Mouse (Mus musculus): Measurements from ENCODE around the gene Gm14434. TPM values are rescaled to one million over a fixed set of nuclear protein-coding genes. Genes with fewer than 3 reads are reported as not detected.
"Not testable (repeated sequence)": the region's sequence is repeated elsewhere in the genome, so short reads cannot be mapped to it uniquely, and the experiment has no call there.

The Gm14434 gene
- polyA plus RNA-seq (2015; fragmentation: Nextera tagmentation; extraction: Ambion mirVana) = 3.1 and 10.8 TPM in 2 replicates

DNA sequence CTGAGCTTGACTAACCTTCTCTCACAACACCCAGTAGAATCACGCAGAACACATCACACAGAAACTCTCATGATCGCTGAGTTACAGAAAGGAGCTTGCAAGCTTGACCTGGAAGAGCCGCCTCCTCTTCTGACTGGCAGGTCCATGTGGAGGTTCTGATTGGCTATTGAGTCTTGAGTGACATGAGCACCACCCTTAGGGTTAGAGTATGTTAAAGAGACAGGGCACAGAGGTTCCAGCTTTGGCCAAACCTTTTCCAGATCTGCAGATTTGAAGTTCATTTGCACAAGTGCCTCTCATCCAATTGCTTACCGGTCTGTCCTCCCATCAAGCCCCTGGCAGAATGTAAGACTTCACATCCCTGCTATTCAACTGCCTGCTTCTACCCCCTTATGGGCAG, at the start of gene Gm14434:
Gm14434 (minus strand) TSS at position 101 of the 400 bp plus-strand sequence.
- H3K9ac ChIP-seq (ENCODE audit: low read depth, low read length); H3K27me3 ChIP-seq (ENCODE audit: control insufficient read depth, insufficient read depth, low read depth, low read length); H3K36me3 ChIP-seq (ENCODE audit: control insufficient read depth, insufficient read depth, low read length); H3K4me2 ChIP-seq (ENCODE audit: low read length); H3K4me1 ChIP-seq (ENCODE audit: control insufficient read depth, insufficient read depth, low read length); H3K4me3 ChIP-seq (ENCODE audit: low read depth, low read length); H3K9me3 ChIP-seq (replicated peaks; ENCODE audit: control insufficient read depth, low read length, poor library complexity, severe bottlenecking); H3K27ac ChIP-seq (ENCODE audit: low read length); ATAC-seq: not testable (repeated sequence)
- WGBS = no CpG with 5 or more reads among the region's 4 CpGs

DNA sequence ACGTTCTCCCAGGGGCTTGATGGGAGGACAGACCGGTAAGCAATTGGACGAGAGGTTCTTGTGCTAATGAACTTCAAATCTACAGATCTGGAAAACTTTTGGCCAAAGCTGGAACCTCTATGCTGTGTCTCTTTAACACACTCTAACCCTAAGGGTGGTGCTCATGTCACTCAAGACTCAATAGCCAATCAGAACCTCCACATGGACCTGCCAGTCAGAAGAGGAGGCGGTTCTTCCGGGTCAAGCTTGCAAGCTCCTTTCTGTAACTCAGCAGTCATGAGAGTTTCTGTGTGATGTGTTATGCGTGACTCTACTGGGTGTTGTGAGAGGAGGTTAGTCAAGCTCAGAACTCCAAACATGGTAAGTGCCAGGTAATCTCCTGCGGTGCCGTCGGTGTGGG, 34.2 kb upstream of the Gm14434 start, which contains the start of gene Zfp967:
Zfp967 (plus strand) TSS at position 301 of the 400 bp plus-strand sequence.
- not testable (repeated sequence) for H3K4me3 ChIP-seq (ENCODE audit: low read depth, low read length); H3K27ac ChIP-seq (ENCODE audit: low read length); H3K9me3 ChIP-seq (replicated peaks; ENCODE audit: control insufficient read depth, low read length, poor library complexity, severe bottlenecking); H3K27me3 ChIP-seq (ENCODE audit: control insufficient read depth, insufficient read depth, low read depth, low read length); H3K9ac ChIP-seq (ENCODE audit: low read depth, low read length); H3K36me3 ChIP-seq (ENCODE audit: control insufficient read depth, insufficient read depth, low read length); ATAC-seq; H3K4me1 ChIP-seq (ENCODE audit: control insufficient read depth, insufficient read depth, low read length); H3K4me2 ChIP-seq (ENCODE audit: low read length)
- WGBS = no CpG with 5 or more reads among the region's 9 CpGs

DNA sequence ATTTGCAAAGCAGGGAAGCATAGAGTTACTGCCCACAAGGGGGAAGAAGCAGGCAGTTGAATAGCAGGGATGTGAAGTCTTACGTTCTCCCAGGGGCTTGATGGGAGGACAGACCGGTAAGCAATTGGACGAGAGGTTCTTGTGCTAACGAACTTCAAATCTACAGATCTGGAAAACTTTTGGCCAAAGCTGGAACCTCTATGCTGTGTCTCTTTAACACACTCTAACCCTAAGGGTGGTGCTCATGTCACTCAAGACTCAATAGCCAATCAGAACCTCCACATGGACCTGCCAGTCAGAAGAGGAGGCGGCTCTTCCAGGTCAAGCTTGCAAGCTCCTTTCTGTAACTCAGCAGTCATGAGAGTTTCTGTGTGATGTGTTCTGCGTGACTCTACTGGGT, 63.3 kb downstream of the Gm14434 start, which contains the start of gene Gm14435:
Gm14435 (plus strand) TSS at position 301 of the 400 bp plus-strand sequence.
- WGBS = no CpG with 5 or more reads among the region's 6 CpGs
- H3K27me3 ChIP-seq (ENCODE audit: control insufficient read depth, insufficient read depth, low read depth, low read length); H3K4me2 ChIP-seq (ENCODE audit: low read length); H3K36me3 ChIP-seq (ENCODE audit: control insufficient read depth, insufficient read depth, low read length); H3K4me1 ChIP-seq (ENCODE audit: control insufficient read depth, insufficient read depth, low read length); H3K9me3 ChIP-seq (replicated peaks; ENCODE audit: control insufficient read depth, low read length, poor library complexity, severe bottlenecking); H3K9ac ChIP-seq (ENCODE audit: low read depth, low read length); H3K4me3 ChIP-seq (ENCODE audit: low read depth, low read length); H3K27ac ChIP-seq (ENCODE audit: low read length); ATAC-seq: not testable (repeated sequence)

Other genes with a start within 250 kb of the Gm14434 start
- not detected in 2 replicates for gene Gm11009, start 167.3 kb downstream of the Gm14434 start, polyA plus RNA-seq (2015; fragmentation: Nextera tagmentation; extraction: Ambion mirVana)
- 11.1 and 13.1 TPM in 2 replicates for gene Gm14435, start 63.2 kb downstream of the Gm14434 start, polyA plus RNA-seq (2015; fragmentation: Nextera tagmentation; extraction: Ambion mirVana)
- not detected in 2 replicates for gene Zfp967, start 34.3 kb upstream of the Gm14434 start, polyA plus RNA-seq (2015; fragmentation: Nextera tagmentation; extraction: Ambion mirVana)
- 26.8 and 29.4 TPM in 2 replicates for gene Gm14308, start 149.6 kb upstream of the Gm14434 start, polyA plus RNA-seq (2015; fragmentation: Nextera tagmentation; extraction: Ambion mirVana)
- gene Zfp973, start 183.7 kb upstream of the Gm14434 start, polyA plus RNA-seq (2015; fragmentation: Nextera tagmentation; extraction: Ambion mirVana) = 9.2 and 10.2 TPM in 2 replicates
- 34.2 and 41.0 TPM in 2 replicates for gene Gm14305, start 221.5 kb upstream of the Gm14434 start, polyA plus RNA-seq (2015; fragmentation: Nextera tagmentation; extraction: Ambion mirVana)

All from midbrain, embryonic 16.5 days (tissue).